Mouse (Mus musculus): Measurements from ENCODE around the gene Rasip1. TPM values are rescaled to one million over a fixed set of nuclear protein-coding genes. Genes with fewer than 3 reads are reported as not detected.
A peak's percentile ranks its signal among the peaks of the same experiment; 100 is the strongest.

Gene Rasip1
- polyA plus RNA-seq, 1 experiment from 2014 or later: 16.4 TPM

DNA sequence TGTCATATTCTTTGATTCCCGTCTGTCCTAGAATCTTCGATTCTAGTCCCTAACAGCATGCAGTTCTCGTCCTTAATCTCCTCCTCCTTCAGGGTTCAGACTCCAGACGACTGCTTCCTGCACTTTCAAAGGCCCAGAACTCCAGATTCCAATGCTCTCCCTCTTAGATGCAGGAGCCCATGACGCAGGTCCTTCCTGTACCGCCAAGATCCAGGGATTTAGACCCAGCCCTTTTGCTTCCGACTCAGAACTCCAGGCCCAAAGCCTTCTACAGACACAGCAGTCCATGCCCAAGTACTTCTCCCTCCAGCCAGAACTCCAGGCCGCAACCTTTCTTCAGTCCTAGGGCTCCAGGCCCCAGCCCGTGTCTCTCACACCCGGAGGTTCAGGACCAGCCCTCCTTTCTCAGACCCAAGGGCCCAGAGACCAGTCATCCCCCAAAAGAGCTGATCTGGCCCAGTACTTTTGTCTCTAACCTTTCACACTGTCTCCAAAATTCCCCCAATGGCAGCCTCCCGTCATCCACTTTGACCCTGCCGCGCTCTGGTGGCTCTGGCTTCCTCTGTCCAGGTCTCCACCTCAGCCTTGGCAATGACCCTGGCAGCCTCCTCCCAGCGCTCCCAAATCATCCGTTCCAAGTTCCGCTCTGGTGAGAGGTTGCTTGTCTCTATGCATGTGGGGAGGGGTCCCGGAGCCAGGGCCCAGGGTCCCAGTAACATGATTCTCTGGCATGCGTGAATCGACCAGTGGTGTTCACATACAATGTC is 13.1 kb downstream of the Rasip1 start:
- H3K36me3 ChIP-seq: peaks cover 8% of the 10 kb centered on the region; the same call in 1 of the 2 replicates
- no peaks in the 10 kb centered on the region for H3K9me3 ChIP-seq
- peaks cover 36% of the 10 kb centered on the region for H3K4me1 ChIP-seq
- no peak overlapping the region for H3K9ac ChIP-seq
- no peaks in the 10 kb centered on the region for H3K27me3 ChIP-seq
- 0 out of 2 replicates have a peak overlapping the region, but pooled peaks have one; percentile 1 for H3K4me2 ChIP-seq (replicated peaks)
- no peak overlapping the region for H3K4me3 ChIP-seq
- 72% methylated on average over 19 of the region's 19 CpGs for WGBS
- no peak for ATAC-seq (ENCODE audit: insufficient number of reproducible peaks, insufficient read depth, low FRiP score, low TSS enrichment)
- peak overlapping the region; percentile 42; the same call in 1 of the 2 replicates for H3K27ac ChIP-seq

DNA sequence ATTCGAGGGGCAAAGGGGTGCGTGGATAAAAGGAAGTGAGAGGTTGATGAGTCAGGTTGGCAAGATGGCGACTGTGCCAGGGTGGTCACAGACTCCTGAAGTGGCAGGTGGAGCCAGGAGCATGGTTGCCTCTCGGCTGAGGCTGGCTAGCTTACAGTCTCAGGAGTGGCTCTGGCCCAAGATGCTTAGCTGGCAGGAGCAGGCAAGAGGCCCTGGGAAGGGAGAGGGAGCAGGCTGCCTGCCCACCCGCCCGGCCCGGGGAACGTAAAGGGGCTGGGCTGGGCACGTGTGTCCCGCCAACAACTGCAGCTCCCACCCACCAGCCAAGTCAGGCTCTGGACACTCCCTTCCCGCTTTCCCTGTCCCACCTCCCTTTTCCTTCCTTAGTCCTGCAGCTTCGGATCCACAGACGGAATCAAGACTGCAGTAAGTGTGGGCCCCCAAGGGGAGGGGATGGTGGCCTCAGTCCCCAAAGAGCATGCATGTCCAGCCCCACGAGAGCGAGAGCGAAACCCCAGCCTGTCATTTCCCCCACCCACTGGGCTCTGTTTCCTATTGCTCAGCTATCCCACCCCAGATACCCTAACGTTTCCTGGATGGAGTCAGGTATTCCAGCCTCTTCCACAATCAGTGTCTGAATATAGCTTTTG is 14.2 kb downstream of the Rasip1 start:
- no peaks in the 10 kb centered on the region for H3K9me3 ChIP-seq
- no peaks in the 10 kb centered on the region for H3K27me3 ChIP-seq
- peak overlapping the region; percentile 5 for H3K4me2 ChIP-seq (replicated peaks)
- no peak for ATAC-seq (ENCODE audit: insufficient number of reproducible peaks, insufficient read depth, low FRiP score, low TSS enrichment)
- H3K36me3 ChIP-seq: peaks cover 4% of the 10 kb centered on the region; the same call in 1 of the 2 replicates
- H3K4me3 ChIP-seq: no peak overlapping the region
- peaks cover 36% of the 10 kb centered on the region for H3K4me1 ChIP-seq
- H3K27ac ChIP-seq: no peak overlapping the region
- 71% methylated on average over 17 of the region's 17 CpGs for WGBS
- no peak overlapping the region; the same call in 1 of the 2 replicates for H3K9ac ChIP-seq

DNA sequence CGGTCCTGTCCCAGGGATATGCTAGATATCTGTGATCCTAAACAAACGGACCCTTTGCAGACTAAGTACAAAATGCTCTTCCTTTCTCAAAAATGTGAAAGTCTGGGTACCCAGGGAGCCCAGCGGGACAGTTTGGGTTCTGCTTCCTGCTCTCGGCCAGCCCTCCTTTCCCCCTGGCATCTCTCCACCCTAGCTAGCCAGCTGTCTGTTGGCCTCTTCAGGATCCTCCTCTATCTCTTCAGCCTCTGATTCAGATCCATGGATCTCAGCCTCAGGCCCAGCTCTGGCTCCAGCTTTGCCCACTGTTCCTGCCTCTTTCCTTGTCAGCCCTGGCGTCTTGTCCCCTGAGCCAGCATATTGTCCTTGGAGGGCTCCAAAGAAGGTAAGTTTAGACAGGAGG is 14.8 kb downstream of the Rasip1 start:
- Histone ChIP-seq H3K4me3 (peak overlapping the region; percentile 49; the same call in 1 of the 2 replicates), H3K4me1 (peaks cover 36% of the 10 kb centered on the region), H3K27me3 (no peaks in the 10 kb centered on the region), H3K4me2 (replicated peaks) (peak overlapping the region; percentile 68), H3K36me3 (no peaks in the 10 kb centered on the region), H3K27ac (no peak overlapping the region), H3K9ac (no peak overlapping the region), H3K9me3 (no peaks in the 10 kb centered on the region)
- no peak for ATAC-seq (ENCODE audit: insufficient number of reproducible peaks, insufficient read depth, low FRiP score, low TSS enrichment)
- 82% methylated on average over 5 of the region's 5 CpGs for WGBS

DNA sequence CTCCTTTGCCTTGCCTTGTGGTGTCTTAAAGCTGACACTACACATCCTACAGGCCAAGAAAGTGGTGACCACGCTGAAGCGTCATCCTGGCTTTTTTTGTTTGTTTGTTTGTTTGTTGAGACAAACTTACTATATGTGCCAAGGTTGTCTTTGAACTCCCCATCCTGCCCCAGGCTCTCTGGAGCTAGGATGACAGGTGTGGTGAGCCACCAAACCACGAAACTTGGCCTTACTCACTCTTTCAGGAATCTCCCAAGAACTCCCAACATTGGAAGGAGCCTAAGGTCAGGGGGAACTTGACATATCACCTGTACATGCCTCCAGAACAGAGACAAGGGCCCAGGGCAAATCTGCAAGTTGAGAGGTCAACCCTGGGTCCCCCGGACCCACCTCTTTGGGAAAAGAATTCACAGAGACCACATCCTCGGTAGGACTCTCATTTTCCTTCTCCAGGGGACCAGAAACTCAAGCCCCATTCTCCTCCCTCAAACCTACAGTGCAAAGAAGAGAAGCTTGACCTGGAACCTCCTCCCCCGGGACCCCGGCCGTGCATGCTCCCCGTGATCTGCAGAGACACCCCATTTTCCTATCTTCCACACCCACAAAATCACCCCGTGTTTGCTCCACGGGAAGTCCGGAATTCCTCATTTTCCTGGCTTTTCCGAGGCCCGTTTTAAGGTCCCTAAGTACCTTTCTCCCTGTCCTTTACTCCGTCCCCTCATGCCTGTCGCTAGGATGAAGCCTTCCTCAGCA is 15.4 kb downstream of the Rasip1 start:
- WGBS: 36% methylated on average over 16 of the region's 16 CpGs
- Histone ChIP-seq H3K4me1 (peaks cover 36% of the 10 kb centered on the region), H3K27ac (peak overlapping the region; percentile 93), H3K27me3 (no peaks in the 10 kb centered on the region), H3K36me3 (no peaks in the 10 kb centered on the region), H3K9ac (peak overlapping the region; percentile 69), H3K4me3 (peak overlapping the region; percentile 49), H3K4me2 (replicated peaks) (peak overlapping the region; percentile 68), H3K9me3 (no peaks in the 10 kb centered on the region)
- ATAC-seq (ENCODE audit: insufficient number of reproducible peaks, insufficient read depth, low FRiP score, low TSS enrichment): no peak

DNA sequence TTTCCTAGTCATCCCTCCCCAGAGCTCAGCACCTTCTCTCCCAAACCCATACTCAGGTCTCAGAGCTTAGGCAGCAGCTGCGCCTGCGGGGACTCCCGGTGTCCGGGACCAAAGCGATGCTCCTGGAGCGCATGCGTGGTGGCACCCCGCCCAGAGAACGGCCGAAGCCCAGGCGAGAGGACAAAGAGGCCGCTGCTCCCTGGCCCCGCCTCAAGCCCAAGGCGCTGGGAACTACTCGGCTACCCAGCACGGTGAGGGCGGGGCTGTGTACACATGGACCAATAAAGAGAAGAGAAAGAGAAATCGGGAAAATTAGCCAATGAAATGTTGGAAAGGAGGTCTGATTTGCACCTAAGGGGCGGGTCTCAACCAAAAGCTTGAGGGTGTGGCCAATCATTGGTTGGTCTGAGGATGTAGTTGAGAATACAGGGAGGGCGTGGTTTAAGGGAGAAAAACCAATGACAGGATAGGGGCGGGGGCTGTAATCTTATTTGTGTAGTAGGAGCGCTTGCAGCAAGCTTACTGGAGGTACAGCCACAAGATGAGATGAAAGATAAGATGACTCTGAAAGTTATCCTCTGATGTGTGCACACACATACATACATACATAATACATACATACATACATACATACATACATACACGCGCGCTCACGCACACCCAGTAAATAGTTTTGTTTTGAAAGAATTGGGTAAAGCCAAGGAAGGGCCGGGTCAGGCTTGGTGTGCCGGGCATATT is 16.3 kb downstream of the Rasip1 start:
- H3K4me1 ChIP-seq: peaks cover 31% of the 10 kb centered on the region
- 2% methylated on average over 28 of the region's 28 CpGs for WGBS

DNA sequence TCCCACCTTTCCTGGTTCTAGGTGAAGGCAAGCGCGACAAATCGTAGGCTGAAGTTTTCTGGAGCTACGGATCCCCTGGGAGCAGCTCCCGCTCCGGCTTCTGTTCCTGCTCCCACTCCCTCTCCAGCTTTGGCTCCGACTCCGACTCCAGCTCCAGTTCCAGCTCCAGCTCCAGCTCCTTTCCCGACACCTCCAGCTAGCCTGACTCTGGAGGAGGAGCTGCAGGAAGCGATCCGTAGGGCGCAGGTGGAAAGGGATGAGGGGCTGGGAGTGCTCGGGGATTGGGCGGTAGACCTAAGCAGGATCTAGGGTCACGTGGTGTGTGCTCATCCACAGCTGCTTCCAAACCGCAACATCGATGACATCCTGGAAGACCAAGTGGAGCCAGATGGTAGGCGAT is 16.9 kb downstream of the Rasip1 start:
- H3K9ac ChIP-seq: peak overlapping the region; percentile 36; the same call in 1 of the 2 replicates
- 1% methylated on average over 18 of the region's 18 CpGs for WGBS
- 0 out of 2 replicates have a peak, but pooled peaks have one; percentile 3 for ATAC-seq (ENCODE audit: insufficient number of reproducible peaks, insufficient read depth, low FRiP score, low TSS enrichment)
- H3K4me1 ChIP-seq: peaks cover 31% of the 10 kb centered on the region
- H3K27me3 ChIP-seq: no peaks in the 10 kb centered on the region
- H3K27ac ChIP-seq: peak overlapping the region; percentile 93
- H3K36me3 ChIP-seq: no peaks in the 10 kb centered on the region
- peak overlapping the region; percentile 68 for H3K4me2 ChIP-seq (replicated peaks)
- peak overlapping the region; percentile 34 for H3K4me3 ChIP-seq
- no peaks in the 10 kb centered on the region for H3K9me3 ChIP-seq

More for the DNA sequence above, 16.3 kb downstream of the Rasip1 start:
- no peaks in the 10 kb centered on the region for H3K36me3 ChIP-seq
- H3K27me3 ChIP-seq: no peaks in the 10 kb centered on the region
- H3K27ac ChIP-seq: peak overlapping the region; percentile 93
- peak overlapping the region; percentile 49 for H3K4me3 ChIP-seq
- peak; percentile 89 for ATAC-seq (ENCODE audit: insufficient number of reproducible peaks, insufficient read depth, low FRiP score, low TSS enrichment)
- peak overlapping the region; percentile 68 for H3K4me2 ChIP-seq (replicated peaks)
- no peaks in the 10 kb centered on the region for H3K9me3 ChIP-seq
- H3K9ac ChIP-seq: peak overlapping the region; percentile 69

DNA sequence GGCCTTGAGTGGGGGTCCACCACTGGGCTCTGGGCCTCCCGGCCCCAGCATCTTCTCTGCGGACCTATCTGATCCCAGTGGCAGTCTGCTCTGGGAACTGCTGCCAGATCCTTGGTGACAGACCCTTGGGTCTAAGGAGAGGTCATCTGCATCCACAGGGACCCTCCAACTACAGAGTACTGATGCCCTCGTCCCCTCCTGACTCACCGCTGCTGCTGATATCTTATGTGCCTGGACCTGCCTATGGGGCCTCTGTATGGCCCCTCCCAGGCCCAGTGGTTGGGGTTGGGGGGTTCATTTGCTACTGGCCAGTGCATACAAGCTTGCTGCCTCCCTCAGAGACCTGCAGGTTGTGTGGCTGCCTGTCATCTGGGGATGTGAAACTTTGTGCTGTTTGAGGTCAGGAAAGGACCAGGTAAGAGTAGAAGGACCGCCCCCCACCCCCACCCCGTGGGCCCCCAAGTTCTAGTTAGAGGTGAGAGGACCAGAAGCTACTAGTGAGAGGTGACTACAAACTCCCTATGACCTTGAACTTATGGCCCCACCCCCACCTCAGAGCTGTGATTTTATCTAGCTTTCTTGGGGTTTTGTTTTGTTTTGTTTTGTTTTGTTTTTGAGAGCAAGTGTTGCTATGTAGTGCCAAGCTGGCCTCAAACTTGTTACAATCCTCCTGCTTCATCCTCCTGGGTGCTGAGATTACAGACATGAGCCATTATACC is 17.7 kb downstream of the Rasip1 start:
- Histone ChIP-seq H3K4me1 (peaks cover 29% of the 10 kb centered on the region), H3K27ac (peak overlapping the region; percentile 93), H3K4me2 (replicated peaks) (peak overlapping the region; percentile 68), H3K4me3 (peak overlapping the region; percentile 34; the same call in 1 of the 2 replicates), H3K27me3 (no peaks in the 10 kb centered on the region), H3K9ac (no peak overlapping the region), H3K9me3 (no peaks in the 10 kb centered on the region), H3K36me3 (no peaks in the 10 kb centered on the region)
- 71% methylated on average over 6 of the region's 6 CpGs for WGBS
- ATAC-seq (ENCODE audit: insufficient number of reproducible peaks, insufficient read depth, low FRiP score, low TSS enrichment): no peak

GRCm38 (mm10) chr7:45645591-45645971 is 18.3 kb downstream of the Rasip1 start:
- 86% methylated on average over 7 of the region's 7 CpGs for WGBS
- Histone ChIP-seq H3K9ac (no peak overlapping the region), H3K27me3 (no peaks in the 10 kb centered on the region), H3K4me2 (replicated peaks) (no peak overlapping the region), H3K4me1 (peaks cover 29% of the 10 kb centered on the region), H3K9me3 (no peaks in the 10 kb centered on the region), H3K27ac (no peak overlapping the region), H3K4me3 (no peak overlapping the region), H3K36me3 (no peaks in the 10 kb centered on the region)
- ATAC-seq (ENCODE audit: insufficient number of reproducible peaks, insufficient read depth, low FRiP score, low TSS enrichment): no peak

GRCm38 (mm10) chr7:45646671-45647070 is 19.4 kb downstream of the Rasip1 start:
- H3K9me3 ChIP-seq: no peaks in the 10 kb centered on the region
- H3K9ac ChIP-seq: no peak overlapping the region
- no peak overlapping the region for H3K4me3 ChIP-seq
- no peaks in the 10 kb centered on the region for H3K27me3 ChIP-seq
- no peaks in the 10 kb centered on the region for H3K36me3 ChIP-seq
- peaks cover 21% of the 10 kb centered on the region for H3K4me1 ChIP-seq
- no peak for ATAC-seq (ENCODE audit: insufficient number of reproducible peaks, insufficient read depth, low FRiP score, low TSS enrichment)
- H3K4me2 ChIP-seq (replicated peaks): no peak overlapping the region
- no peak overlapping the region for H3K27ac ChIP-seq
- 76% methylated on average over 4 of the region's 4 CpGs for WGBS

- Histone ChIP-seq H3K4me1 (peaks cover 9% of the 10 kb centered on the region; the same call in 1 of the 2 replicates), H3K27ac (no peak overlapping the region), H3K9me3 (no peaks in the 10 kb centered on the region), H3K27me3 (no peaks in the 10 kb centered on the region), H3K9ac (no peak overlapping the region), H3K36me3 (no peaks in the 10 kb centered on the region), H3K4me3 (no peak overlapping the region), H3K4me2 (replicated peaks) (no peak overlapping the region)
- no peak for ATAC-seq (ENCODE audit: insufficient number of reproducible peaks, insufficient read depth, low FRiP score, low TSS enrichment)
- 77% methylated on average over 8 of the region's 8 CpGs for WGBS
Observed at GRCm38 (mm10) chr7:45649351-45649750, 22.1 kb downstream of the Rasip1 start.

Data from embryonic facial prominence, embryonic 12.5 days (tissue).